Mouse (Mus musculus) hindlimb bud, embryonic 11.5 days (tissue): ENCODE data around the gene Efna5.

Experiments
- DNase-seq: peaks from one replicate; pipeline ENCODE4 v3.0.0-alpha.2; 2012; ENCODE audit warnings: low read depth, low spot score; ENCODE audit errors: extremely low spot score

The Efna5 gene

GRCm38 (mm10) chr17:62622481-62622880 lies 258.6 kb downstream of the Efna5 start:
- DNase-seq: no peak

GRCm38 (mm10) chr17:62615159-62615558 lies 266.0 kb downstream of the Efna5 start:
- no peak for DNase-seq

DNA sequence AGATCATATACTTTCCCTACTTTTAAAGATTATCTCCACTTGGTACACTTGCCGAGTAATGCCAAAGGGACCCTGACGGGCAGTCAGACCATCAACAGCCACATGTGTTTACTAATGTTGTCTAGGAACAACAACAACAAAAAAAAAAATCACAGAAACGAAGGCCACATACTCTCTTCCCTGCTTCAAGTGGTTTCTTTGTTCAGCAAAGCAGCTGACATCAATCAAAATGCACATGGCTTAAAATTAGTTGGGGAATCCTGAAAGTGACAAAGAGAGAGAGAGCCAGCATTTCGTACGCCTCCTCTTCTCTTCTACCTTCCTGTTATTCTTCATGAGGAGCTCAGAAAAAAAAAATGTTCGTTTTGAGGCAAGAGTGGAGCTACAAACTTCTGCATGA lies 266.4 kb downstream of the Efna5 start:
- DNase-seq: no peak

- DNase-seq: no peak
Observed at GRCm38 (mm10) chr17:62614237-62614636, 266.9 kb downstream of the Efna5 start.

DNA sequence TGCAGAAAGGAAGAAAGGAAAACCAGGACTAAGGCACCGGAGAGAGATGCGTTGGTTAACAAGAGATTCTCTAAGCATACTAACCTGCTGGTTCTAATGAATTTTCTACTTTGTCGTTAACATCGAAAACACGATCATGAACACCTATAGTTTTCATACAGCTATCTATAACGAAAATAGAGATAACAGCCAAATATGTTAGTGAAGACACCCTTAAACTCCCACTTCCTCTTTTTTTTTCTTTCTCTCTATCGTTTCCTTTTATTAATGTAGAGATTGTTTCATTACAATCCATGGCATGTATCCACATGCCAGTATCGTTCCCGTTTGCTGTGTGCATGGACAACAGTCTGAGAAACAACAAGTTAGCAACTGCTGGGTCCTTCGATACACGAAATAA lies 267.9 kb downstream of the Efna5 start:
- no peak for DNase-seq

DNA sequence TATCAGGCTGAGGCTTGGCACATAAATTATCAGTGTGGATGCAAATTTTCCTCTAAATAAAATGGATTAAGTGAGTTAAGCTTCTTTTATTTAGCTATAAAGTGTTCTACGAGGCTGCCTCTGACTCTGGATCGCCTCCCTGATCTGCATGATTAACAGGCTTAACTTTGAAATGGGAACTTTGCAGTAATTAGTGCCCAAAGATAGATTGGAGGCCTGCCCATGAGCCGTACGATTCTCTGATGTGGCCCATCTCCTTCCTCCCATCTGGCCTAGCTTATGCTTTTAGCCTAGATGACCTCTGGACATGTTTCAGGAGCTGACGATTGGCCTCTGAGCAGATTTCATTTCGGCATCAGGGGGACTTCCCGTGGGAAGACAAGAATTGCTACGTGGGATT lies 273.0 kb downstream of the Efna5 start:
- no peak for DNase-seq

- DNase-seq: no peak
Observed at GRCm38 (mm10) chr17:62607304-62607914, 273.7 kb downstream of the Efna5 start.

GRCm38 (mm10) chr17:62606681-62607080 lies 274.4 kb downstream of the Efna5 start:
- no peak for DNase-seq

DNA sequence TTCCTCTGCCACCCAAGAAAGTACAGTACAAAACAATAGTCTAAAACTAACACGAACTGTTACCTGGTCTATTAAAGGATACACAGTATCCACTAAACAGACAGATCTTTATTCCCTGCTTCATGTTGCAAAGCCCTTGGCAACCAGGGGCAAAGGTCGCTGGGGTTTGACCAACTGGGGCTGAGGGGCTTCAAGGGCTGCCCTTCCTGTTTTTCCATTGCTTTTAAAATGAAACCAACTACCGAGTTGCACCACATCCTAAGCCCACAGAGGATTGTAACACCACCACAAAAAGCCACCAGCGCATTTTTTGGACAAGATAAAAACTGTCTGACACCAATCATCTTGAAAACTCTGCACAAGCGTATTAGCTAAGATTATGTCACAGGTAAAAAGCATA lies 276.8 kb downstream of the Efna5 start:
- no peak for DNase-seq

DNA sequence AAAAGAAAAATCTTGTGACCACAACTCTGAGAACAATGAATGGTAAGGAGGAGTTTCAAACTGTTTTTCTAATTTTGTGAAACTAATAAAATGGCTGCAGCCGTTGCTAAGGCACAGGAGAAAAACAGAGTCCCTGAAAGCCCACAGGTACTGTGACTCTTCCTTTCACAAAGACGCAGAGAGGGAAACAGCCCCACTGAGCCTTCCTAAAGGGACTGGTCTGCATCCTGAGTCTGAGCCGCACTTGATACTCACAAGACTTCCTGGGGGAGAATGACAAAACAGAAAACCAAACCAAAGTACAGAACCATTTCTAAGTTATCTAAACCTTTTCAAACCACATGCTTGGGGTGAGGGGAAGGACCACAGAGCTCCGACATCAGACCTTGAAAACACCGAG lies 277.5 kb downstream of the Efna5 start:
- no peak for DNase-seq

DNA sequence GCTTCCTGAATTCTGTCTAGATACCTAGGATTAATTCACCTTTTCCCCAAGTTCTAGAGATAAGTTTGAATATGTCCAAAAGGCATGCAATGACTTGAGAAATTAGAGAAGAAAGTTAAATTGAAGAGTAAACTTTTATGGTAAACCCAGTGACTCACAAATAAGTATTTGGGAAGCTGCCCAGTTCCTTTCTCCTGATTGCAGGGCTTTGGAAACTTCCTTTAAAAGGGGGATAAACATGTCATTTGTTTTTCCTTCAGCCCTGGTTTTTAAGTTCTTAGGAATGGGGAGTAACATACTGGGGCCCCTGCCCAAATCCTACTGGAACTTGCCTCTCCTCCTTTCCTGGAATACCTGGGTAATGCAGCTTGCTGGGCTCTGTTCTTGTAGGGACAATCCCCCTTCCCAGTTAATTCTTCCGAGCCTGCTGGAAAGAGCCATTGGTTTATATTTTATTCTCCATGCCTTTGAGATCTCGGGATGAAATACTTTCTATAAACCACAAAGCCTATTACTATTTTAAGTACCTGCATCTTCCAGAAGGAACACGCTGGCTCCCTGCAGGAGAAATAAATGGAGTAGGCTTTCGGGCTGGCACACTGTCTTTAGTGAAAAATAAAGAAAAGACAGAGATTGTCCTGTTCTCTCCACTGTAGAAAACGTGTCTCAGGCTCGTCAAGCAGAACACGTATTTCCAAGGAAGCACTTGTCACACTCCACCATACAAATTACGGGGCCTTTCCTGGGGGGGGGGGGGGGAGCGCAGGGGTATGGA lies 282.2 kb downstream of the Efna5 start:
- DNase-seq: no peak

- DNase-seq: no peak
Observed at GRCm38 (mm10) chr17:62592436-62593074, 288.6 kb downstream of the Efna5 start.

- DNase-seq: no peak
Observed at GRCm38 (mm10) chr17:62591581-62592435, 289.3 kb downstream of the Efna5 start.

- DNase-seq: no peak
Observed at GRCm38 (mm10) chr17:62590685-62591460, 290.2 kb downstream of the Efna5 start.

GRCm38 (mm10) chr17:62580127-62580526 lies 301.0 kb downstream of the Efna5 start:
- DNase-seq: no peak

DNA sequence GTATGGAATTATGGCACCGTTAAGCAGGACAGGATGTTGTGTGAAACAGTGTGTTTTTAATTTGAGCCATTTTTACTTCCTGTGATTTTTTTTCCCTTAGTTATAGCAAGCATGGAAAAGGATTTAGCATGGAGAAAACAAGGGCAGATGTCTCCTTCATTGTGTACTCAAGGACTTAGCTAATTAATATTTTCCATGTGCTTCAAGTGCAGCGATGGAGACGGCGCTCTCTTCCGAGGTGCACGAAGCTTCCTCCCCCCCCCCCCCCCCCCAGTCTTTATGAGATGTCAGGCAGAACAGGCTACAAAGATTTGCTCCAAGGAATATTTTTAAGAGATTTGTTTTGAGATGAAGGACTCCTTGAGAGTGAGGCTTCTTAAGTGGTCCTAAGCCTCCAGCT lies 301.5 kb downstream of the Efna5 start:
- no peak for DNase-seq

DNA sequence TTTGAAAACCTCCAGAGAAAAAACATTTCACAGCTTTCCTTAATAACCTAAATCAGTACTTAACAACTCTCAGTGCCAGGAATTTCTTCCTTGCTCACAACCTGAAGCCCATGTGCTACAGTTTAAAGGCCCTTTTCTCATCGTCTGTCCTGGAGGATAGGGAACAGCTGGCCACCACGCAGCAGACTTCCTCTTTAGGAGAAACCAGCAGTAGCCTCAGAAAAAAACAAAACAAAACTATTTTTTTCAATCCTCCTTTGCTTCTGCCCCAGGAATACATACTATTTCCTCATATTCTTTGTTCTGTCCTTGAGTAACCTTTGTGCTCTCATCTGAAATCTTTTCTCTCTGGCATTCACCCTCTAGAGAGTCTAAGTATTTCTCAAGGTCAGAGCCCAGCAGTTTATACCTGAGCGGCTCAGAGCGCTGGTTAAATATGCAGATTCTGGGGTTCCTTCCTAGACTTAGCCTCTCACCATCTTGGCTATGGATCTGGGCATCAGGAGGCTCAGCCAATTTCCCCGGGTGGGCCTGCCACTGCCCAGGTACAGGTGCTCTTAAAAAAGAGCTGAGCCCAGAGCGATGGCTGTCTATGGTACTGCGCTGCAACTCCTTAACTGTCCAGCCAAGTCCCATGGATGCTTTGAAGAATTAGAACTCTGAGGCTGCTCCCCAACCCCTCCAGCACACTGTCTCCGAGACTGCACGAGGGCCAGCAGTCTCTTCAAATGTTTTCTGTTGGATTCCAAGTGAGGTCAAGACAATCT lies 306.4 kb downstream of the Efna5 start:
- DNase-seq: no peak

- no peak for DNase-seq
Observed at GRCm38 (mm10) chr17:62570101-62570500, 311.0 kb downstream of the Efna5 start.

GRCm38 (mm10) chr17:62568019-62568418 lies 313.1 kb downstream of the Efna5 start:
- peak; percentile 24 for DNase-seq

- DNase-seq: no peak
Observed at GRCm38 (mm10) chr17:62565632-62566031, 315.5 kb downstream of the Efna5 start.
